Comparison of ENCODE assay signal across 1 mouse cellular context in the genomic region with DNA sequence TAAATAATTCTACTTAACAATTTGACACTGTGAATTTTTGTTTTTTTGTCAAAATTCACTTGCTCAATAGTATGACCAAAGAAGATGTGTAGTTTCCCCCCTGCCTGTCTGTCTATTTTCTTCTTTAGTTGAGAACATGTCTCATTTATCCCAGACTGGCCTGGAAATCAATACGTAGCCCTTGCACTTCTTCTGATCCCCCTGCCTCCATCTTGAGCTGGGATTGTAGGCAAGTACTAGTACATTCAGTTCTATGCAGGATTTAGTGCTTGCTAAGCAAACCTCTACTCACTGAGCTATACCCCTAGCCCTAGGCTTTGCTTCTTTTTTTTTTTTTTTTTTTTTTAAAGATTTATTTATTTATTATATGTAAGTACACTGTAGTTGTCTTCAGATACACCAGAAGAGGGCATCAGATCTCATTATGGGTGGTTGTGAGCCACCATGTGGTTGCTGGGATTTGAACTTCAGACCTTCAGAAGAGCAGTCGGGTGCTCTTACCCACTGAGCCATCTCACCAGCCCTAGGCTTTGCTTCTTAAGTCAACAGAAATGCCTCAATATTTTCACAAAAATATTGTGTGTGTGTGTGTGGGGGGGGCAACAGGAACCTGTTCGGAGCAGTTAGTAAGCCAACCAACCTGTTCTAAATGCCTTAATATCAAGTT.
TF ChIP-seq lines count a peak whose summit lies in the region.

No protein-coding gene starts in this region.

TF ChIP-seq in MEL, 35 proteins besides CTCF, POLR2A, EP300 and RAD21:
- TF ChIP-seq SIN3A (IDR thresholded peaks at IDR 0.05; ENCODE audit: low read length) (peak; percentile 18; the same call in 1 of the 2 replicates), TBP (IDR thresholded peaks at IDR 0.05; ENCODE audit: low read depth, low read length) (peak; percentile 85), ZNF384 (IDR thresholded peaks at IDR 0.05; ENCODE audit: low read depth, low read length) (peak; percentile 56), MYC (IDR thresholded peaks at IDR 0.05; ENCODE audit: low read depth, low read length) (peak; percentile 67)
